Mouse (Mus musculus) kidney, adult 2 months (tissue): Measurements from ENCODE around the gene Stfa3. TPM values are rescaled to one million over a fixed set of nuclear protein-coding genes. Genes with fewer than 3 reads are reported as not detected.
"Not testable (repeated sequence)": the region's sequence is repeated elsewhere in the genome, so short reads cannot be mapped to it uniquely, and the experiment has no call there.

Experiments used
- DNase-seq: peaks from one replicate; pipeline ENCODE4 v3.0.0; 2021
- H3K27ac ChIP-seq: fragments of 200-500 bp; 2 replicates; pipeline ENCODE4 v1.5.1; 2012; ENCODE audit warnings: low read depth, low read length, control low read depth, inconsistent platforms; ENCODE audit not compliant: insufficient read depth
- H3K27me3 ChIP-seq: fragments of 200-500 bp; replicated peaks from 2 replicates; pipeline ENCODE4 v1.6.1; 2012; ENCODE audit warnings: mild to moderate bottlenecking, moderate library complexity, low read length, inconsistent platforms; ENCODE audit not compliant: control insufficient read depth, insufficient read depth
- H3K36me3 ChIP-seq: fragments of 200-500 bp; 2 replicates; pipeline ENCODE4 v1.6.1; 2012; ENCODE audit warnings: mild to moderate bottlenecking, moderate library complexity, low read length, inconsistent platforms; ENCODE audit not compliant: control insufficient read depth, insufficient read depth
- H3K4me1 ChIP-seq: fragments of 200-500 bp; 2 replicates; pipeline ENCODE4 v1.6.1; 2011; ENCODE audit warnings: low read length; ENCODE audit not compliant: control insufficient read depth, insufficient read depth
- H3K4me3 ChIP-seq: fragments of 200-500 bp; 2 replicates; pipeline ENCODE4 v1.5.1; 2011; ENCODE audit warnings: mild to moderate bottlenecking, low read depth, low read length, control low read depth; ENCODE audit not compliant: insufficient read depth
- CTCF ChIP-seq: fragments of 200-500 bp; conservative IDR thresholded peaks from 2 replicates; pipeline ENCODE4 v1.5.1; 2011; ENCODE audit warnings: low read depth, mild to moderate bottlenecking, control low read depth, low read length, moderate library complexity, mixed read lengths; ENCODE audit not compliant: insufficient read depth, insufficient read length
- POLR2A ChIP-seq: fragments of 200-500 bp; IDR thresholded peaks from one replicate; pipeline ENCODE4 v1.6.1; 2011; ENCODE audit warnings: low read depth, low read length, control low read depth
- WGBS: fragments of 180-500 bp; shearing (Covaris S2); methylation state at CpG from one replicate; pipeline ENCODE4 v1.1.7; 2018; 5-methylcytosine and 5-hydroxymethylcytosine counted together
- polyA plus RNA-seq: library from polyadenylated mRNA; depleted of rRNA; stranded (reverse); fragments of >200 nt; gene quantifications from 2 replicates; pipeline ENCODE4 v1.2.3, GENCODE M21; 2012; rRNA removed

Stfa3 gene
- polyA plus RNA-seq, 1 experiment: not detected

- H3K27ac ChIP-seq: no peak overlapping the region
- no peaks in the 10 kb centered on the region for H3K27me3 ChIP-seq
- WGBS: 39% methylated on average over 2 of the region's 2 CpGs
- DNase-seq: no peak
- no peak for TF ChIP-seq CTCF
- TF ChIP-seq POLR2A: no peak
- H3K4me1 ChIP-seq: no peaks in the 10 kb centered on the region
- no peaks in the 10 kb centered on the region for H3K36me3 ChIP-seq
- H3K4me3 ChIP-seq: no peak overlapping the region
These were observed 5.2 kb upstream of the Stfa3 start for GRCm38 (mm10) chr16:36460426-36460825.

- WGBS: 72% methylated on average over 1 of the region's 1 CpGs
- not testable (repeated sequence) for H3K4me3 ChIP-seq, H3K27ac ChIP-seq, H3K36me3 ChIP-seq, H3K4me1 ChIP-seq, DNase-seq, H3K27me3 ChIP-seq
These were observed 34.2 kb downstream of the Stfa3 start for GRCm38 (mm10) chr16:36420979-36421378.

- TF ChIP-seq CTCF (no peak), POLR2A (no peak)
- H3K27me3 ChIP-seq: no peaks in the 10 kb centered on the region
- H3K4me1 ChIP-seq: no peaks in the 10 kb centered on the region
- no peaks in the 10 kb centered on the region for H3K36me3 ChIP-seq
- no peak within 1 kb of the TSS for H3K27ac ChIP-seq
- no peak for DNase-seq
- H3K4me3 ChIP-seq: no peak within 1 kb of the TSS
These were observed 46.8 kb downstream of the Stfa3 start, which contains the start of gene Stfa2 for GRCm38 (mm10) chr16:36408357-36408756. TSS of gene Stfa2 (minus strand) at chr16:36408457.

Other genes starting within 250 kb of the Stfa3 start
- not detected in 2 replicates for gene Gm5416, start 245.0 kb downstream of the Stfa3 start, polyA plus RNA-seq
- gene 2010005H15Rik, start 233.9 kb downstream of the Stfa3 start, polyA plus RNA-seq: 0.50 TPM in 1 of 2 replicates, not detected in the other
- not detected in 2 replicates for gene Stfa1, start 178.4 kb downstream of the Stfa3 start, polyA plus RNA-seq
- gene BC117090, start 121.1 kb downstream of the Stfa3 start, polyA plus RNA-seq: not detected in 2 replicates
- gene BC100530, start 87.6 kb downstream of the Stfa3 start, polyA plus RNA-seq: not detected in 2 replicates
- gene Stfa2, start 46.9 kb downstream of the Stfa3 start, polyA plus RNA-seq: not detected in 2 replicates
- 17.6 and 26.3 TPM in 2 replicates for gene Casr, start 106.7 kb upstream of the Stfa3 start, polyA plus RNA-seq
- 1.2 and 2.3 TPM in 2 replicates for gene Cd86, start 210.7 kb upstream of the Stfa3 start, polyA plus RNA-seq
- 20.4 and 31.9 TPM in 2 replicates for gene Ildr1, start 238.6 kb upstream of the Stfa3 start, polyA plus RNA-seq